Mouse (Mus musculus) urinary bladder, postnatal 14 days (tissue): Measurements from ENCODE around the gene Slc25a30.
"Not testable (repeated sequence)": the region's sequence is repeated elsewhere in the genome, so short reads cannot be mapped to it uniquely, and the experiment has no call there.

Experiments used
- DNase-seq: peaks from one replicate; pipeline ENCODE4 v3.0.0; 2021; ENCODE audit warnings: low spot score

Slc25a30 gene

DNA sequence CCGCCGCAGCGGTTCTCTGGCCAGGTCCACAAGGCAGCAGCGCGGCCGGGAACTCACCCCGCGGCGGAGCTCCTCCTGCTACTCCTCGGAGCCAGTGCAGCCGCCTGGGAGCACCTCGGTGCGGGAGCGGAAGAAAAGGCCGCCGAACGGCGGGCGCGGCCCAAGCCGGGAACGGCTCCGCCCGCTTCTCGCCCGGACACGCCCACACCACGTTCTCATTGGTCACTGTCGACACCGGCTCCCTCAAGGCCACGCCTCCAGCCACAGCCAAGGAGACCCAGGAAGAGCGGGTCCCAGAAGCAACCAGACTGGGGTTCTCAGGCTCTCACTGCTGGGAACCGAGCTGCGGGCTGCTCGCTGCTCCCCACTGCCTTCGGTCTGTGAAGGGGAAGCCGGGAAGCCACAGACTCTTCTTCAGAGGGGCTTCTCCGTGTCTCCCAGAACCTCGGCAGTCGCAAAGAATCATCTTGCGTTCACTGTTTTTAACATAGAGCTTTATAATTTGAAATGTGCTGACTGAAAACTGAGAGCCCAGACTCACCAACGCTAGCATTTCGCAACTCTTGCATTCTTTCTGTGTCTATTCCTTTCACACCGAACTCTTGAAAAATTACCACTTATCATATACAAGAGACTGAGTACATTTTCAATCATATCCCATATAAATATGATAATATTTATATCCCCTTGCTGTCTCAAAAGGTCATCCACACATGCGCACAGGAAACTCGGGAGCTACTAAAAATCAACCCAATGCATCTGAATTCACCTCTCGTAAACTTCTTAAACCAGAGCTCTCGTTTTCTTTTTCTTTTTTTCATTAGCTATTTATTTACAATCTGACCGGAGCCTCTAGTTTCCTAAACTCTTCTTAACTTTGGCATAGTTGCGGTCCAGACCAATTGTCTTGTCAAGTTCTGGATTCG lies at the start of gene Slc25a30:
Slc25a30 (minus strand) TSS at position 170 of the 926 bp plus-strand sequence.
- peak; percentile 98 for DNase-seq

DNA sequence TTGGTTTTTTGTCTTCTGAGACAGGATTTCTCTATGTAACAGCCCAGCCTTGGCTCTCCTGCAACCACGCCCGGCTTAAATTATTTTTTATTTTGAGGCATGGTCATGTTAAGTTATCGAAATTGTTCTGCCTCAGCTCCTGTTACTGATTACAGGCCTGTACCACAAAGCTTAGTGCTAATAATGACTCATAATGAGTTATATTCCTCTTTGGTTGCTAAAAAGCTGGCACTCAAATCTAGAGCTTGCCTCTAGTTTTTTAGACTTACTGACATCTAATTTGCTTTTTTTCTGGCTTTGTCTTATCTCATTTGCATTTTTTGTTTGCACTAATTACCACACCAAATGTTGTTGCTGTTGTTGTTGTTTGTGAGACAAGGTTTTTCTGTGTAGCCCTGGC lies 49.7 kb upstream of the Slc25a30 start:
- DNase-seq: no peak

DNA sequence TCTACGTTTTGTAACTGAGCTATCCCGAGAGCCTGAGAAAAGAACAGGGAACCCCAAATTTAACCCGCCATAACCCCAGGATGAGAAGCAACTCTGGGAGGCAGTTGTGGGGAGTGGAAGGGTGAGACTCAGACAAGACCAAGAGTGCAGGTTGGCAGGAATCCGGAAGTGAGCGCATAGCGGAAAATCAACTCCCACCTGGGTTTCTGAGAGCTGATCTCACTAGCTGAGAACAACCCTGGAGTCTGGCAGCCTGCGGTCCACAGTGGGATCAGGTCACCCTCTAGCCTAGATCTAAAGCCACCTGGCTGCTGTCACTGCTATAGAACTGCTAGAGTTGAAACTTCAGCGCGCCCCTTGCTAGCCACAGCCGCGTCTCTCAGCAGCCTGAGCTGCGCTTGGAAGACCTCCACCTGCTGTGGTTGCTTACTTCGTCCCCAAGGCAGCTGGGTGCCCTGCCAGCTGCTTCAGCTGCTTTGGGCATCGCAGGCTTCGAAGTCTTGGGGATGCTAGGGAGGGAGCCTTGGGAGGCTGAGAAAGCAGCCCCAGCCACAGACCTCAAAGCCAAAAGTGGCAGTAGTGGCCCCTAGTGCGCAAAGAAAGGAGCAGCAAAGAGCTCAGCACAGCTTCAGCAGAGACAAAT lies 48.0 kb upstream of the Slc25a30 start:
- DNase-seq: peak; percentile 76

DNA sequence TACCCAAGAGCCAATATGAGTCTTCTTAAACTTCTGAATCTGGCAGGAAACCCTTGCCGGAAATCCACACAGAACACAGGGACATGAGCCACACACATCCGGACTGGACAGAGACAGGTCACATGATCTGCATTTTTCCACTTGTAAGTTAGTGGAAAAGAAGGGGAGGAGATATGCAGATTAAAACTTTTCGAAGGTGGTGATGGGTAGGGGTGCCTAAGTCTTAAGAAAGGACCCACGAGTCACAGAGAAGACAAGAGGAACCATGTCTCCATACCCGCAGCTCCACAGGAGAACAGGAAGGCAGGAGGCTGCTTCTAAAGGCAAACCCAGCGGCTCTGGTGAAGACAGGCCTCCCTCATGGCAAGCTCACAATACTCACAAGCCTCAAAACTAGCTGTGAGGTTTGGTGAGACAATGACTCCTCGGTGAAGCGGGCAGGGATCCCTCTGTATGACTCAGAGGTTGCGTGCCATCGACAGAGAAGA lies 47.5 kb upstream of the Slc25a30 start:
- DNase-seq: peak; percentile 66

DNA sequence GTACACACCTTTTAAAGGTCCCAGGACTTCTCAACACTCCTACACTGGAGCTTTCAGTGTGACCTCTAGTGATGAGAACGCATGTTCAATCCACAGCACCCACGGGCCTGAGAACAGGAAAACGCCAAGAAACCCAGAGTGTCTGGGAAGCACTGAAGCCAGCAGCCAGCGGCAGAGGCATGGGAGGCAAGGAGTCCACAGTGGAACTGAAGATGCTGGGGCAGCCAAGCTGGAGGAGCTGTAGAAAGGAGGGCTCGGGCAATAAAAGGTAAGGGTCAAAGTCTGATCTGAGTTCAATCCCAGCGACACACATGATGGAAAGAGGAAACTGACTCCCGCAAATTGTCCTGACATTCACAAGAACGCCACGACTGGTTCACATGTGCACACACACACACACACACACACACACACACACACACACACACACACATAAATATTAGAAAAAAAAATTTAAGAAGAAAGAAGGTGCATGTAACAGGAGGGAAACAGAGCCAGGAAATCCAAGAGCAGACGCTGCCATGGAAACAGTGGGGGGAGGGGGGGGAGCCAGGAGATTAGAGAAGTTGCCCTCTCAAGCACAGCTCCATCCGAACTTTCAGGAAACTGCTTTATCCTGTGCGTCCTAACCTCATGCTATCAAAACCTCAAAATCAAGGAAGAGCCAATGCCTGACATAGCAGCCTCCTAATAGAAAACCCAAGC lies 46.9 kb upstream of the Slc25a30 start:
- no peak for DNase-seq

DNA sequence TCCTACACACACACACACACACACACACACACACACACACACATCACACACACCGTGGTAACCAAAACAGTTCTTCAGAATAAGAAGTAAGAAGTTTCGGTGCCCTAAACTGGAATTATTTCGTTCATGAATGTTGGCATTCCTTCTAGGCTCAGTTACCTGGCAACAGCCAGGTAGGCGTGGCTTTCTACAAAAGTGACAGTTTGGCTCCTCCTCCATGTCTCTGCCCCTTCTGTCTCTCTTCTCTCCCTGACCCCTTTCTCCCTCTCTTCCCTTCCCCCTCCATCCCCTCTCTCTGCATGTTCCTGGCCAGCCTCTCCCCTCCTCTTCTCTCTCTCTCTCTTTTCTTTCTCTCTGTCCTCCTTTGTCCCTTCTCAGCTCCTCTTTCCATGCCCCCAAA lies 46.1 kb upstream of the Slc25a30 start:
- DNase-seq: no peak

DNA sequence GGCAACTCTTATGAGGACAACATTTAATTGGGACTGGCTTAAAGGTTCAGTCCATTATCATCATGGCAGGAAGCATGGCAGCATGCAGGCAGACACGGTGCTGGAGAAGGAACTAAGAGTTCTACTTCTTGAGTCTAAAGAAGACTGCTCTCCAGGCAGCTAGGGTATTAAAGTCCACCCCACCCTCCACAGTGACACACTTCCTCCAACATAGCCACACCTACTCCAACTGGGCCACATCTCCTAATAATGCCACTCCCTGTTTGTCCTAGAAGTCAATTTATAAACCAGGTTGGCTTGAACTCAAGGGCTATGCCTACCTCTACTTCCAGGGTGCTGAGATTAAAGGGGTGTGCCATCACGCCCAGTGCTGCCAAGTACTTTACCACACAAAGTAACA lies 45.2 kb upstream of the Slc25a30 start:
- DNase-seq: no peak

DNA sequence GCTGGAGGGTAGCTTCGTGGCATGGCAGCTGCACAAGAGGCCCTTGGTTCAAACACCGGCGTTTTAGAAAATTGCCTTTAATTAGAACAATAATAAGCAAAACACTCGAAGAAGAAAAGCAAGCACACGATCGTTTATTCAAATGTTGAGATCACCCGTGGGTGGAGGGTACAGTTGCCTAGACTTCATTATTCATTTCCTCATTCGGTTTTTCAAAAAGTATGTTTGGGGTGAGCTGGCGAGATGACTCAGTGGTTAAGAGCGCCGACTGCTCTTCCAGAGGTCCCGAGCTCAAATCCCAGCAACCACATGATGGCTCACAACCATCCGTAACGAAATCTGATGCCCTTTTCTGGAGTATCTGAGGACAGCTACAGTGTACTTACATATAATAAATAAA lies 43.0 kb upstream of the Slc25a30 start:
- not testable (repeated sequence) for DNase-seq

DNA sequence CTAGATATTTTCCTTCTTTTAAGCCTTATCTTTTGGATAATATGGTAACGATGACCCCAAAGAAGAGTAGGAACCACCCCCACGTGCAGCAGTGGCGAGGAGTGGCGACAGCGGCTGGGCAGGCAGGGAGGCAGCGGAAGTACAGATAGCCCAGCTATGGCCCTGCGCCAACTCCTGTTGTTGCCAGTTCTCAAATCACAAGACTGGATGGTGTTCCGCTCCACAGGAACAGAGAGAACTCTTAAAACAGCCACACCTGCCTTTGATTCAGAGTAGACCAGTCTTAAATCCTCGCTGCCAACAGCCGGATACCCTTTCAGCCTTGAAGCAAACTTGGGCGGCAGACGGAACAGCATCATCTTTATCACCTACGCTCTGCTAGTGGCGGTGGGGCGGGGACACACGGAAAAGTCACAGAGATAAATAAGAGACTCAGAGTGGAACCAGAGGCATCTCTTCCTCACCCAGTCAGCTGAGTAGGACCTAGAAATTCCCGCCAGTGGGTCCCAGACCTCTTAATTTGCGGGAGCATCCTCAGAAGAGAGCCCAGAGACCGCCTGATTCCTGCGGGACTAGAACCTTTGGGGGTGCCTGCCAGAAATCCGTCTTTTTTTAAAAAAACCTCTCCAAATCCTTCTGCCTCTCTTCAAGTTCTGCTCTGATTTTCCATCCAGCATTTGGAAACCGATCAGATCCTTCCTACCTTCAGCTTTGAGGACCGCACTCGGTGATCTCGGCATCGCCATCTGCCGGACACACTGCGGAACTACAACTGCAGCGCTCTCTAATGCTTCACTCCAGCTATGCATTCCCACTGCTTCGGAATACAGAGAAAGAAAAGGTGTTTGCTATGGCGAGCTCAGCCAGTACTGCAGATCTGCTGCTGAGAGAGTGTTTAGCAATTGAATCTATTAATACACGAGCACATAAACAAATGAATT lies 42.3 kb upstream of the Slc25a30 start:
- DNase-seq: peak; percentile 89

DNA sequence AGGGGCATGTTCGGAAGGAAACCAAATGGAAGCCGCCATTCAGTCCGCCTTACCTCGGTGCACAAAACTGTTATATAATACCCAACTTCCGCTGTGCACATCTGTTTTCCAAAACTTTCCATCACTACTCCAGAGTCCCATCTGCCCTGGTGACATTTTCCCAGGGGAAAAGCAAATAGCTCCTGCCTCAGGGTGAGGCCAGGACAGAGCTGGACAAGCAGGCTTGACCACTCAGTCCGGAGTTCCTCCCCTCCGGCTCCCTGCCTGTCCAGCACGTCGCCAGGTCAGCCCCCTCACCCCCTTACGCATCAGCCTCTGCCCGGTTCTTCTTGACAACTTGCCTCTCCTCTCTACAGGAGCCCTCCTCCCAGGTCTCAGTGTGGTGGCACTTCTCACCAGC lies 41.4 kb upstream of the Slc25a30 start:
- peak; percentile 51 for DNase-seq

DNA sequence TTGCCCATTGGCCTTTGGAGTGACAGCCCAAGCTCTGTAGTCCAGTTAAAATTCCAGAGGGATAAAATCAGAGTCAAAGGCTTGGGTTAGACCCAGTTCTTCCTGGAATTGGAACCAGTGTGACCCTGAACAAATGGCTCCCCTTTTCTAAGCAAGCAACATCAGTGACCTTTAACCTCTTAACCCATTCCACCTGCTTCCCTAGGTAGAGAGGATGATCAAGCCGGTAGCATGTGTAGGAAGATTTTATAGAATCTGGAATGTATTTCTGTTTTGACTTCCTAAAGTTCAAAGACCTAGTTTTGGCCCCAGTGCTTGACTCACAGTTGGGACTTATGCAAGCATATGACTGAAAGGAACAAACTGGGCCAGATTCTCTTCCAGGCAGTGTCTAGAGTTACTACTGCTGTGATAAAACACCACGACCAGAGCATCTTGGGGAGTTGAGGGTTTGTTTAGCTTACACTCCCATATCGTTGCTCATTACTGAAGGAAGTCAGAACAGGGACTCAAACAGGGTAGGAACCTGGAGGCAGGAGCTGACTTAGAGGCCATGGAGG lies 40.1 kb upstream of the Slc25a30 start:
- DNase-seq: no peak

DNA sequence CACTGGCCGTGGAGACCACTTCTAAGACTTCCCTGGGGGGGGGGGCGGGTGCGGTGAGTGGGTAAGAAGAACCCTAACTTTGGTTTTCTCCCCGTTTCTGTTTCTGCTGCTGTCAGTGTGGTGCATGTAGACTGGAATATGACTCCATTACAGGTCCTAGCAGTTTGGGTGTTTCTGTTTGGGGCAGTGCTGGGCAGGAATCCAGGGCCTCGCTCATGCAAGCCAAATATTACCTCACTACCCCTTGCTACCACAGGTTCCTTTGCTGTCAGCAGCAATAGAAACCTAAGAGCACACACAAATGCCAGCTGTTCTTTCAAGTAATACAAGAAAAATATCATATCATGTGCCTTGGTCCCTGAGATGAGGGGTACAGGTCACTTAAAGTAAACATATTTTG lies 33.2 kb upstream of the Slc25a30 start:
- DNase-seq: no peak

DNA sequence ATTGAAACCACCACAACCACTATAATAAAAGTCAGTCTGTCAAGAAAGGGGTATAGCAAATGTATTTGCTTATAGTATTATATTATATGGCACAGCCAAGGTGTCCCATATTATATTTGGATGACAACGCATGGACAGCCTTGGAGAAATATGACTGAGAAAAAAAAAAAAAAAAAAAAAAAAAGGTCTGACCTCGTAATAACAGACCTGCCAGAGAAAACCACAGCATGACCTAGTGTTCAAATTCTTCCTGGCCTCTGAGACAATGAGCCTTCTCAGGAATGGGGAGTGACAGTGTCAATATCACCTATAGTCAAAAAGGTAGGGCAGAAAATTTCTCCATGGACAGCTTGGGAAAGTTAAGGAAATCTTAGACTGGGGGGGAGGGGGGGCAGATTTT lies 32.5 kb upstream of the Slc25a30 start:
- DNase-seq: no peak

DNA sequence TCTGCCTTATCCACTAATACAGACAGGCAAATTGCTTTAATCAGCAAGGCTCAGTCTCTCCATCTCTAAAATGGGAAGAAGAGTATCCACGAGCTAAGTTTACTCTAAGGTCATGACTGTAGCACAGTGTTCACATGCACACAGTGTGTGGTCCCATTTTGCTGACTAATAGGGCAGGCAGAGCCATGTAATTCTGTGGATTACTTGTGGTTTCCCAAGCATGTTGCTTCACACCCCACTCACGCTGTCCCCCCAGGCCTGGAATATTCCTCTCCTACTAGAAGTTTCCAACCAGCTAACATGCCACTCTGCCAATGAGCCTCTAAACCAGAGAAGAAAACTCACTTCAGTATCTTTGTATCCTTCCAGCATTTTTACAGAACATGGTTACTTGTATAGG lies 31.7 kb upstream of the Slc25a30 start:
- no peak for DNase-seq

DNA sequence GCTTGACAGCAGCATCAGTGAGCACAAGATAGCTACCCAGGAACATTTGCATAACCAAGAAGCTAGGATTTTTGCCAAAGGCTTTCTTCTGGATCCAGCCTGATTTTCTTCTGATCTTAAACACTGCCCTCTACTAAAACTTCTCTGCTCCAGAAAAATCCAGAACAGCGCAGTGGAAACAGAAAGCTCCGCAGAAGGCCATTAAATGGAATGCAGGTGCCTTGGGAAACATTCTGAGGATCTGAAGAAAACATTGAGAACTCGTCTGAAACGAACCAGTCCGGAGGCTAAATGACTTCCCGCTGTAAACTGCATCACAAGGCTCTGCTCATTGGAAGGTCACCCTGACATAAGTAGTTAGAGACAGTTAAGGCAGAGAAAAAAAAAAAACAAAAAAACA lies 23.1 kb upstream of the Slc25a30 start:
- no peak for DNase-seq

DNA sequence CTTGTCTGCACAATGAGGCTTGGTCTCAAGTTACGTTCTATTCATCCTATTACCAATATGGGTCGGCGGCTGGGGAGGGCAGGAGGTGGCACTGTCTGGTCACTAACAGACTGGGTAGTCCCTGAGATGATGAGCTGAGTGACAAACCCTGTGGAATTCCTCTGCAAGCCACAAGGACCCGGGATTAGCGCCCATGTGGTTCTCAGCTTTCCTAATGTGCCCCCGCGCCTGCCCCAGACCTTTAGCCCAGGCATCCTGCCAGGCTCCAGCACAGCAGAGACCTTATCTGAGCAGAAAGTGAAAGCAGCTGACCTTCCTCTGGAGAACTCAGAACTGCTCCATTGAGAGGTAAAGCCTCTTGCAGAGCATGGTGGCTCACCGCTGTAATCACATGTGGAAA lies 21.0 kb upstream of the Slc25a30 start:
- peak; percentile 16 for DNase-seq

DNA sequence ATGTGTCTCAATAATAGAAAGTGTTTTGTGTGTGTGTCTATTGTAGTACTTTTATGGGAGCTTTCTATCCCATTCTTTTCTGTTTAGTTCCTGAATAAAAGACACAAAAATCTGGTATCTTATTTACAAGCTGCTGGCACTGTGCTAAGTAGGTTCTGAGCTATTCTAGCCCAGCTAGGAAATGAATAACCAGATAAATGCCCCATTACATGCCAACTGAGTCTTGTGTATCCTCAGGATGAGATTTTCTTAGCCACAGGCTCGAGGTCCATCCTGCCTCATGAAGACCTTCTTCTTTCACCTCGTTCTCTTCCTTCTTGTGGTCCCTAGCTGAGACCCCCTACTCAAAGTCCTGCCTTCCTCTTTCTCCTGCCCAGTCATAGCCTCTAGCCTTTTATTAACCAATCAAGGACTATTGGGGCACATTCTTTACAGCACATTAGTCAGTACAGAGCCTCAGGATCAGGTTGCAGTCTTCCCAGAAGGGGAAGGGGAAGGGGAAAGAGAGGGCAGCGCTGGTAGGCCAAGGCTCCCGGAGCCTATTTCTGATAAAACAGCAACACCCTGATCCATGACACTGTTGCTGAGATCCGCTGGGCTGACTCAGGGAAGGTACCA lies 11.0 kb upstream of the Slc25a30 start:
- DNase-seq: no peak

DNA sequence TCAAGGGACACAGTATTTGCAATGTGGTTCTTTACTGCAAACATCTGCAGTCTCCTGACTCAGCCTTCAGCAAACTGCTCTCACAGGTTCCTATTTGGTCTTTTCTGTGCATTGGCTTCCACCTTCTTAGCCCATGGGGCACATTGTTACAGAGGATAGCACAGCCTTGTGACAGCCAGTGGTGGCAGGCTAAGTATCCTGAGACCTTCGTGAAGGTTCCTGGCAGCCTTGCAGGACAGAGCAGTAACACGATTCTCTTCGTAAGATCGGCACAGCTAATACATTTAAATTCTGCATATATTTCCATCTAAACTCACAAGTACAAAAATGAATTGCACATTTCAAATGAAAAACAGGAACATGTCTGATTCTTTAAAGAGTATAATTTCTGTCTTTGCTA lies 9.1 kb upstream of the Slc25a30 start:
- DNase-seq: no peak

DNA sequence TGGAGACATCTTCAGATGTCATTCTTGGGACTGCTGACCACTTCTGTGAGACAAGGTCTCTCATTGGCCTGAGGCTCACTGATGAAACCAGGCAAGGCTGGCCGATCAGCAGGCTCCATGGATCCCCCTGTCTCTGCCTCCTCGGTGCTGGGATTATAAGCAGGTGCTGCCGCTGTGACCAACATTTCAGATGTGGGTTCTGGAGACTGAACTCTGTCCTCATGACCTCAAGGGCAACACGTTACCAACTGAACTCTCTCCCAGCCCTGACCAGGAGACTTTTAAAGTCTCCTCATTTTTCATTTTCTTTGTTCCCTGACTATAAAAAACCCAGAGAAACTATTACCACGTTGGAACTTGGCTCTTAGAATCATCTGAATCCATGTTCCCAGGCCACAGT lies 7.9 kb upstream of the Slc25a30 start:
- DNase-seq: no peak

DNA sequence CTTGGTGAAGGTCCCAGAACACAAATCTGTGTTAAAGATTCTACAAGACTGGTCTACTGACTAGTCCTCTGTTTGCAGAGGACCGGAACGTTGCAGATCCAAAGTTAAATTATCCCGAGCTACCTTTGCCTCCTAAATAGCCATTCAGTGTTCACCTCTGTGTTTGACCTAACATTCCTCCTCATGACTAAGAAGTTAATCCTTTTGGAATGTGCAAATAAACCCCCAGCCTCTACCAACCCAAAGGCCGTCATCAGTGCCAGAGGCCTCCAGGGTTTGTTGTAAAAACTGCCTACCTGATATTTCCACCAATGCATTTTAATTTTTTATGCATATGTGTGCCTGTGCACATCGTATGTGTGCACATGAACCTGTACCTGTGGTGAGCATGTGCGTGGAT lies 7.5 kb upstream of the Slc25a30 start:
- no peak for DNase-seq

DNA sequence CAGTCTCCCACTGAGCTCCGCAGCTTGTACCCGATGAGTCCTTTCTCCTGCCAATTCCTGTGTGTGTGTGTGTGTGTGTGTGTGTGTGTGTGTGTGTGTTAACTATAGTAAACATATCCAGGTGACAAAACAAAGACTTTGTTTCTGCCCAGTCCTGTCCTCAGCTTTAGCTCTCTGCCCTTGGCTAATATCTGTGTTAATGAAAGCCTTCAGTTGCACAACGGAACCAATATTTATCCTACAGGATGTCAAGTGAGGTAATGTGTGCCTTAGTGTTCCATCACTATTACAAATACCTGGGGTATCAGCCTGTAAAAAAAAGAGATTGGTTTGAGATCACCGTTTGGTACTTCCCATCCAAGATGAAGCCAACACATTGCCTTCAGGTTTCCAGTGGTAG lies 6.3 kb upstream of the Slc25a30 start:
- no peak for DNase-seq
